Mouse (Mus musculus) liver, embryonic 13.5 days (tissue): Measurements from ENCODE around the gene Zfp217. TPM values are rescaled to one million over a fixed set of nuclear protein-coding genes. Genes with fewer than 3 reads are reported as not detected.

Source experiments
- ATAC-seq: fragments of 200-750 bp; cut with Nextera tagmentation; 2 replicates; pipeline ENCODE4 v1.8.0; 2017; ENCODE audit warnings: low read depth, mild to moderate bottlenecking, moderate number of reproducible peaks, moderate library complexity
- DNase-seq: peaks from one replicate; pipeline ENCODE4 v3.0.0; 2022
- H3K27ac ChIP-seq: fragments of 300-500 bp; sonication (generic); 2 replicates; pipeline ENCODE4 v1.5.1; 2015; ENCODE audit warnings: moderate library complexity, mild to moderate bottlenecking, inconsistent platforms
- H3K27me3 ChIP-seq: fragments of 300-500 bp; sonication (generic); 2 replicates; pipeline ENCODE4 v1.6.1; 2015; ENCODE audit warnings: mild to moderate bottlenecking, inconsistent platforms
- H3K36me3 ChIP-seq: fragments of 300-500 bp; sonication (generic); 2 replicates; pipeline ENCODE4 v1.6.1; 2015; ENCODE audit warnings: mild to moderate bottlenecking, inconsistent platforms
- H3K4me1 ChIP-seq: fragments of 300-500 bp; sonication (generic); replicated peaks from 2 replicates; pipeline ENCODE4 v1.6.1; 2015; ENCODE audit warnings: inconsistent platforms
- H3K4me2 ChIP-seq: fragments of 300-500 bp; sonication (generic); 2 replicates; pipeline ENCODE4 v1.6.1; 2015; ENCODE audit warnings: inconsistent platforms, mild to moderate bottlenecking, moderate library complexity
- H3K4me3 ChIP-seq: fragments of 300-500 bp; sonication (generic); replicated peaks from 2 replicates; pipeline ENCODE4 v1.5.1; 2015; ENCODE audit warnings: mild to moderate bottlenecking, inconsistent platforms
- H3K9ac ChIP-seq: fragments of 300-500 bp; sonication (generic); 2 replicates; pipeline ENCODE4 v1.6.1; 2015; ENCODE audit warnings: mild to moderate bottlenecking, inconsistent platforms
- H3K9me3 ChIP-seq: fragments of 300-500 bp; sonication (generic); replicated peaks from 2 replicates; pipeline ENCODE4 v1.6.1; 2016; ENCODE audit warnings: inconsistent platforms
- WGBS: fragments of 180-500 bp; shearing (Covaris S2); methylation state at CpG from one replicate; pipeline ENCODE4 v1.1.7; 2015; ENCODE audit not compliant: insufficient replicate concordance; 5-methylcytosine and 5-hydroxymethylcytosine counted together
- polyA plus RNA-seq: library from polyadenylated mRNA; unstranded; fragments of >200 nt; fragmentation: Nextera tagmentation; extraction: Ambion mirVana; gene quantifications from 2 replicates; pipeline ENCODE4 v1.2.1, GENCODE M21; 2015

Zfp217 gene
- polyA plus RNA-seq, 1 experiment from 2014 or later = 3.7 TPM

DNA sequence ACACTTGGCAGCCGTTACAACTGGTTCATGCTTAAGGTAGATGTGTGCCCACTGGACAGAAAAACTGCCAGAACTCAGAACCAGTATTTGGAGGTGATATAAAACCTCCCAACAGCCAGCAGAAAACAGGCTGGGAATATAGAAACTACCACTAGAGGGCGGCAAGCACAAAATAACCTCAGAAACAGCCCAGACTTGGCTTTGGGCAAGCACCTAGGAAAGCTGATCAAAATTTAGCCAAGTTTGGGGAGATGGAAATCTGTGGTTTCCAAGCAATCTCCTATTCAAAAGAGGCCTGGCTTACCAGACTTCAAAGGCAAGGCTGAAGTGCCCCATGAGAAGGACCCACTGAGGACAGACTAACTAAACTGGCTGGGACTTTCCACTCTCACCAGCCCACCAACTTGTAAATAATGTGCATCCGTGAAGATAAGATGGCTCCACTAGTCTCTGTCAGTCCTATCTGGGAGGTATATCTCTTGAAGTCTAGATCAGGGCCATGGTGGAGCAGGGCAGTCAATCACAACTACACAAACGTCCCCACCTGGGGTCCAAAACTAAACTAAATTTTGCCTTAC lies 31.1 kb downstream of the Zfp217 start:
- WGBS = 20% methylated on average over 4 of the region's 4 CpGs
- ATAC-seq (0 out of 2 replicates have a peak, but pooled peaks have one; percentile 10), DNase-seq (peak; percentile 48)
- Histone ChIP-seq H3K4me1 (peaks cover 44% of the 10 kb centered on the region), H3K36me3 (peaks cover 91% of the 10 kb centered on the region), H3K27me3 (no peaks in the 10 kb centered on the region), H3K9ac (no peak overlapping the region), H3K4me3 (no peak overlapping the region), H3K27ac (0 out of 2 replicates have a peak overlapping the region, but pooled peaks have one; percentile 25), H3K4me2 (no peak overlapping the region), H3K9me3 (no peaks in the 10 kb centered on the region)

DNA sequence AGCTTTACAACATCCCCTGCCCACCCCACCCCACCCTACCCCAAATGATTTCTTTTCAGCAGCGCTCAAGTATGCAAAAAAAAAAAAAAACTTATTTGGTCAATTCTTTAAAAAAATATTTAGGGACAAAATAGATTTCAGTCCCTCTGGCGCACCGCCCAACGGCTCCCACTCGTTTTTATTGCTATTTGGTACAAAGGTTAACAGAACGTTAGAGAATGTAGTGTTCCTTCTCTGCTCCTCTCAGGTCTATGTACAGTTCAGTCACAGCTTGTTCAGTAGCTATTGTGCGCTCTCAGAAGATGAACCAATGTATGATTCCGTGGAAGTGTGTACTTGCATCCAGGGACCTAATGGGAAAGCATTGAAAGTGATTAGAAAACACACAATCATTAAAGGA lies 37.6 kb downstream of the Zfp217 start:
- H3K4me3 ChIP-seq = no peak overlapping the region
- DNase-seq = no peak
- no peak overlapping the region for H3K9ac ChIP-seq
- H3K27me3 ChIP-seq = no peaks in the 10 kb centered on the region
- no peak overlapping the region for H3K27ac ChIP-seq
- H3K4me2 ChIP-seq = no peak overlapping the region
- no peak for ATAC-seq
- peaks cover 83% of the 10 kb centered on the region for H3K36me3 ChIP-seq
- WGBS = 82% methylated on average over 8 of the region's 8 CpGs
- no peaks in the 10 kb centered on the region for H3K9me3 ChIP-seq
- H3K4me1 ChIP-seq = 0 out of 2 replicates have a peak, but pooled peaks cover 7% of the 10 kb centered on the region

DNA sequence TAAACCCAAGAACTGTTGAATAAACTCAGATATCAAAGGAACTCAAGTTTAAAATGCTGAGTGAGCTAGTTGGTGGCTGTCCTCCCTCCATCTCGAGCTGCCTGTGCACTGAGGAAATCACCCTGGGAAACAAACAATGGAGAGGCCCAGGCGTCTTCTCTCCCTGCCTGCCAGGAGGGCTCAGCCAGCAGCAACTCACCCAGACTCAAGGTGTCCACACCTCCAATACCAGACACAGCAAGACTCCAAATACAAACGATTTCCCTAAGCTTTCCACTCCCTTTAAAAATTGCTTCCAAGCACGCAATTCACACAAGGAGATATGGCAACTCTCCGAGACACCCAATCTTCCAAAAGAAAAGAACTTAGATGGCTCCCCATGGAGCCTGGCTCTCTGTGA lies 38.4 kb downstream of the Zfp217 start:
- H3K9ac ChIP-seq = no peak overlapping the region
- DNase-seq = no peak
- no peaks in the 10 kb centered on the region for H3K9me3 ChIP-seq
- H3K27ac ChIP-seq = no peak overlapping the region
- H3K4me3 ChIP-seq = no peak overlapping the region
- 0 out of 2 replicates have a peak, but pooled peaks cover 4% of the 10 kb centered on the region for H3K4me1 ChIP-seq
- WGBS = 71% methylated on average over 5 of the region's 5 CpGs
- H3K27me3 ChIP-seq = no peaks in the 10 kb centered on the region
- H3K36me3 ChIP-seq = peaks cover 75% of the 10 kb centered on the region
- no peak overlapping the region for H3K4me2 ChIP-seq
- ATAC-seq = no peak

DNA sequence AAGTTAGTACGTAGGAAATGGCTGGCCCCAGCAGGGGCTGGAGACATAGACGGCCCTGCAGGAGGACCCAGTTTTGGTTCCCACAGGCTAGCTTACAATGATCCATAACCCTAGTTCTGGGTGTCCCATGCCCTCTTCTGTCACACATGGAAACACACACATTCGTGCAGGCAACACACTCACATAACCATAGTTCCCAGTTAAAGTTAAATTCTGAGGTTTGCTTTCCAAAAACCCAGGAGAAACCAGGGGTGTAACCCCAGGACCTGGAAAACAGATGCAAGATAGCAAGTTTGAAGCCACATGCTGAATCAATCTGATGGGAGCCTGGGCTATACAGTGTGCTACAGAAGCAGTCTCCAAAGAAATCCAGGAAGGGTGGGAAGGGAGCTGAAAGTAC lies 40.1 kb downstream of the Zfp217 start:
- no peak for DNase-seq
- WGBS = 57% methylated on average over 3 of the region's 3 CpGs
- Histone ChIP-seq H3K27me3 (no peaks in the 10 kb centered on the region), H3K4me2 (no peak overlapping the region), H3K36me3 (peaks cover 58% of the 10 kb centered on the region), H3K9ac (no peak overlapping the region), H3K4me1 (0 out of 2 replicates have a peak, but pooled peaks cover 4% of the 10 kb centered on the region), H3K27ac (no peak overlapping the region), H3K9me3 (no peaks in the 10 kb centered on the region), H3K4me3 (no peak overlapping the region)
- ATAC-seq = no peak

DNA sequence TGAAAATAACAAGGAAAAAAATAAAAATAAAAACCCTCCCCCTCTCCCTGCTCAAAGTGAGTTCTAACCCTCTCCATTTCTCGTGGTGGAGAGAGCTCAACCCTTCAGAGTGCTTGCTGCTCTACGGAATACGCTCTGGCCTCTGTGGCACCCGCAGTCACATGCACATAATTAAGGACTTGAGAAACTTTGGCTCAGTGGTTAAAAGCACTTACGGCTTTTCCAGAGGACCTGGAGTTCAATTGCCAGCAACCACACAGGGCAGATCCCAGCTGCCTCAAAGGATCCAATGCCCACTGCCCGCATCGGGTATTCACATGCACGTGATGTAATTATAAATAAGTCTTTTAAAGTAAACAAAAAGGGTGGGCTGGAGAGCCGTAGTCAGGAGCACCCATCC lies 41.9 kb downstream of the Zfp217 start:
- Histone ChIP-seq H3K27me3 (no peaks in the 10 kb centered on the region), H3K36me3 (peaks cover 40% of the 10 kb centered on the region), H3K27ac (no peak overlapping the region), H3K4me3 (no peak overlapping the region), H3K4me2 (no peak overlapping the region), H3K9me3 (no peaks in the 10 kb centered on the region), H3K9ac (no peak overlapping the region), H3K4me1 (0 out of 2 replicates have a peak, but pooled peaks cover 4% of the 10 kb centered on the region)
- ATAC-seq (no peak), DNase-seq (no peak)
- WGBS = 82% methylated on average over 9 of the region's 9 CpGs

DNA sequence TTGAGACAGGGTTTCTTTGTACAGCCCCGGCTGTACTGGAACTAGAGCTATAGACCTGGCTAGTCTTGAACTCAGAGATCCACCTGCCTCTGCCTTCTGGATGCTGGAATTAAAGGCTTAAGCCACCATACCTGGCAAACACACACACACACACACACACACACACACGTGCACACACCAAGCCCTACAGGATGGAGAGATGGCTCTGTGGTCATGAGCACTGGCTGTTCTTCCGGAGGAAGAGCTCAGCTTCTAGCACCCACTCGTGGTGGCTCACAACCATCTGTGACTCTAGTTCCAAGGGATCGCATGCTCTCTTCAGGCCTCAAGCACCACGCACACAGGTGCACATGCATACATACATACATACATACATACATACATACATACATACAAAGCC lies 43.5 kb downstream of the Zfp217 start:
- Histone ChIP-seq H3K4me2 (no peak overlapping the region), H3K36me3 (peaks cover 24% of the 10 kb centered on the region), H3K9me3 (no peaks in the 10 kb centered on the region), H3K4me1 (0 out of 2 replicates have a peak, but pooled peaks cover 4% of the 10 kb centered on the region), H3K4me3 (no peak overlapping the region), H3K27ac (no peak overlapping the region), H3K9ac (no peak overlapping the region), H3K27me3 (no peaks in the 10 kb centered on the region)
- no peak for DNase-seq
- WGBS = 76% methylated on average over 6 of the region's 6 CpGs
- no peak for ATAC-seq

DNA sequence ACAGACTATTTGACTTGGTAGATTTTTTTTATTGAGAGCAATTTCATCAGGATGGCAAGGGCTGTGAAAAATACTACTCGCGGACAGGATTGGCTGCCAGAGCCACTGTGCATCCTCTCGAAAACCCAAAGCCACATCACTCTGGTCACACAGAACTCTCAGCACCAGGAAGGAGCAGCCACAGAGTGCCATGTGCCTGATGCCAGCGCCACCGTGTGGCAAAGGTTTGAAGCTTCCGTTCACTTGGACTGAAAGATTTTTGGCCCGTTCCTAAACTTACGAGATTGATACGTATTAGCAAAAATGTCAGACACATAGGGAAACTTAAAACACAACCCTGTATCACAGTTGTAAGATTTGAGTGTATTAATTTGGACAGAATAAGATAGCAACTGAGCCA lies 44.1 kb downstream of the Zfp217 start:
- no peak overlapping the region for H3K9ac ChIP-seq
- 0 out of 2 replicates have a peak, but pooled peaks cover 4% of the 10 kb centered on the region for H3K4me1 ChIP-seq
- H3K27me3 ChIP-seq = 0 out of 2 replicates have a peak, but pooled peaks cover 3% of the 10 kb centered on the region
- H3K27ac ChIP-seq = no peak overlapping the region
- DNase-seq (peak; percentile 25), ATAC-seq (peak; percentile 25; the same call in 1 of the 2 replicates)
- no peak overlapping the region for H3K4me2 ChIP-seq
- no peaks in the 10 kb centered on the region for H3K9me3 ChIP-seq
- peaks cover 18% of the 10 kb centered on the region; the same call in 1 of the 2 replicates for H3K36me3 ChIP-seq
- H3K4me3 ChIP-seq = no peak overlapping the region
- WGBS = 38% methylated on average over 9 of the region's 9 CpGs

DNA sequence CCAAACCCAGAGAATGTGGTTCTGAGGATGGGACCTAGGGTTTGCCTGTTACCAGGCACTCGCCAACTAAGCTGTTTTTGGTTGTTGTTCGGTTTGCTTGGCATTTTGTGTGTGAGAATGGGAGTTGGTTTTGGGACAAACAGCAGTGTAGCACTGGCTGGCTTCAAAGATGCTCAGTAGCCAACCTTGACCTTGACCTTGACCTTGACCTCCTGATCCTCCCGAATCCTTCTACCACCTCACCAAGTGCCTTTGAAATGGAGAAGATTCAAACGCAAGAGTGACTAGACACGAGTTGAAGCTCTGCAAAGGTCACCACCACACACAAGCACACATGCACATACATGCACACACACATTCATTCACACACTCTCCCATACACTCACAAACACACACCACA lies 44.6 kb downstream of the Zfp217 start:
- H3K9ac ChIP-seq = no peak overlapping the region
- DNase-seq (no peak), ATAC-seq (no peak)
- no peak overlapping the region for H3K4me3 ChIP-seq
- 73% methylated on average over 5 of the region's 5 CpGs for WGBS
- no peak overlapping the region for H3K27ac ChIP-seq
- peaks cover 14% of the 10 kb centered on the region; the same call in 1 of the 2 replicates for H3K36me3 ChIP-seq
- no peak overlapping the region for H3K4me2 ChIP-seq
- no peaks in the 10 kb centered on the region for H3K9me3 ChIP-seq
- 0 out of 2 replicates have a peak, but pooled peaks cover 4% of the 10 kb centered on the region for H3K4me1 ChIP-seq
- 0 out of 2 replicates have a peak, but pooled peaks cover 3% of the 10 kb centered on the region for H3K27me3 ChIP-seq

DNA sequence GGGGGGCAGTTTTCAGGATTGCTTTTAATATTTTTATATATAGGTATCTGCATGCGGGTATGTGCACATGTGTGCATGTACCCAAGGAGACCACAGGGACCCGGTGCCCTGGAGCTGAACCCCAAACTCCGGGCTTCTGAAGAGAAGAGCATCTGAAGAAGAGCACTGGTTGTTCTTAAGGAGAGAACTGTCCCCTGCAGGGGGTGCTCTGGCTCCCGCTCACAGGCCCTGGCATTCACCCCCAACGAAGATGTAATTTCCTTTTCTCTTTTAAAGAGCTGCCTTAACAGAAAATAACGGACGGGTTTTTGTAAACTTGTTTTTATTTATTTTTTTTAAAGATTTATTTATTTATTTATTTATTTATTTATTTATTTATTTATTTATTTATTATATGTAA lies 46.0 kb downstream of the Zfp217 start:
- Histone ChIP-seq H3K4me1 (0 out of 2 replicates have a peak, but pooled peaks cover 4% of the 10 kb centered on the region), H3K27me3 (0 out of 2 replicates have a peak, but pooled peaks cover 3% of the 10 kb centered on the region), H3K4me3 (no peak overlapping the region), H3K36me3 (peaks cover 4% of the 10 kb centered on the region; the same call in 1 of the 2 replicates), H3K4me2 (no peak overlapping the region), H3K9ac (no peak overlapping the region), H3K27ac (no peak overlapping the region), H3K9me3 (no peaks in the 10 kb centered on the region)
- DNase-seq (no peak), ATAC-seq (no peak)
- 64% methylated on average over 7 of the region's 7 CpGs for WGBS

DNA sequence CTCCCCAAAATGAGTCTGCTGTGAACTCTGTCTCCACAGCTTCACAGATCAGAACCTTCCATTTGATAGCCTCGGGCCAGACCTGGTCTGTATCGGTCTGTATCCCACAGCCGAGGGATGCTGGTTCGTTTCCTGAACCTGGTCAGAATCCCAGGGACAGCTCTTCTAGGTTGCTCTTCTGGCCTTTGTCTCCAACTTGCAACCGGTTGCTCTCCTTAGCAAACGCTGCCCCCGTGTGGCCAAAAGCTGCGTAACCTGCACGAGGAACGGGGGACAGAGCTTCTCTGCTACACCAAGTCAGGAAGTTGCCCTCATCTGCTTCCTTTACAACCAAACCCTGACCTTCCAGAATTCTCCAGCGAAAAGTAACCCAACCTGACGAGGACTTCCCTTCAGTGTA lies 46.8 kb downstream of the Zfp217 start:
- Histone ChIP-seq H3K9me3 (no peaks in the 10 kb centered on the region), H3K27ac (no peak overlapping the region), H3K9ac (no peak overlapping the region), H3K36me3 (no peaks in the 10 kb centered on the region), H3K4me1 (0 out of 2 replicates have a peak, but pooled peaks cover 4% of the 10 kb centered on the region), H3K4me2 (no peak overlapping the region), H3K4me3 (no peak overlapping the region), H3K27me3 (0 out of 2 replicates have a peak, but pooled peaks cover 3% of the 10 kb centered on the region)
- DNase-seq (peak; percentile 77), ATAC-seq (peak; percentile 49; the same call in 1 of the 2 replicates)
- WGBS = 2% methylated on average over 12 of the region's 12 CpGs

DNA sequence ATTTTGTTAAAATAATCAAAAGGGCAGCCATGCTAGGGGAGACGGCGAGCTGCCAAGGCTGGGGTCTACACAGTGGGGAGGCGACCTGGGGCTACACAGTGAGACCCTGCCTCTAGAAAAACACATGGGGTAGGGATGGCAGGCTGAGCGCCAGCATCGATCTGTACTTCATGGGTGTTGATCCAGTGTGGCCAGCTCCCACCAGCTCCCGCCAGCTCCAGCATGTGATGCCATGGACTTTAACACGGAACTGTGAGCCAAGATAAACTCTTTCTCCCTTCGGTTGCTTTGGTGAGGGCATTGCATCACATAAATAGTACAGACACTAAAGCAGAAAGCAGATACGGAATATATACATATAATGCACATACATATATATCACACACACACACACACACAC lies 53.0 kb downstream of the Zfp217 start:
- H3K27ac ChIP-seq = no peak overlapping the region
- no peak overlapping the region for H3K4me2 ChIP-seq
- DNase-seq (no peak), ATAC-seq (no peak)
- no peaks in the 10 kb centered on the region for H3K9me3 ChIP-seq
- peaks cover 7% of the 10 kb centered on the region; the same call in 1 of the 2 replicates for H3K4me1 ChIP-seq
- WGBS = 76% methylated on average over 9 of the region's 9 CpGs
- H3K27me3 ChIP-seq = 0 out of 2 replicates have a peak, but pooled peaks cover 3% of the 10 kb centered on the region
- no peaks in the 10 kb centered on the region for H3K36me3 ChIP-seq
- no peak overlapping the region for H3K9ac ChIP-seq
- H3K4me3 ChIP-seq = no peak overlapping the region
